Mouse (Mus musculus) megakaryocyte, embryonic 14.5 days (primary cell): ENCODE data around the gene Josd1.

ENCODE experiments used
- FLI1 ChIP-seq: IDR thresholded peaks from 2 replicates; pipeline ENCODE4 v1.6.1; 2012; ENCODE audit warnings: low read length, inconsistent platforms, mixed read lengths
- GATA1 ChIP-seq: IDR thresholded peaks from 3 replicates; pipeline ENCODE4 v1.6.1; 2012; ENCODE audit warnings: mixed read lengths, low read length, inconsistent platforms, borderline replicate concordance

DNA sequence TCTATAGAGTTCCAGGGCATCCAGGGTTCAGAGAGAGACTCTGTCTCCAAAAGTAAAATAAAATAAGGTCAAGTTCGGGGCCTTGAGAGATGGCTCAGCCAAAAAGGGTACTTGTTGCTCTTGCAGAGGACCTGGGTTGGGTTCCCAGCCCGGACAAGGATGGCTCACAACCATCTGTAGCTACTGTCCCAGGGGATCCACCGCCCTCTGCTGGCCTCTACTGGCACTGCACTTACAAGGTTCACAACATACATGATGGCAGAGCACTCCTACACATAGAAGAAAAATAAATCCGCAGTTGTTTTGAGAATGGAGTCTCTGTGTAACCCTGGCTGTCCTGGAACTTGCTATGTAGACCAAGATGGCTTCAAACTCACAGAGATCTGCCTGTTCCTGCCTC is 25.9 kb downstream of the Josd1 start:
- TF ChIP-seq GATA1 (no peak), FLI1 (no peak)
